Mouse (Mus musculus): ENCODE results near the gene 1810062G17Rik.

The 1810062G17Rik gene

DNA sequence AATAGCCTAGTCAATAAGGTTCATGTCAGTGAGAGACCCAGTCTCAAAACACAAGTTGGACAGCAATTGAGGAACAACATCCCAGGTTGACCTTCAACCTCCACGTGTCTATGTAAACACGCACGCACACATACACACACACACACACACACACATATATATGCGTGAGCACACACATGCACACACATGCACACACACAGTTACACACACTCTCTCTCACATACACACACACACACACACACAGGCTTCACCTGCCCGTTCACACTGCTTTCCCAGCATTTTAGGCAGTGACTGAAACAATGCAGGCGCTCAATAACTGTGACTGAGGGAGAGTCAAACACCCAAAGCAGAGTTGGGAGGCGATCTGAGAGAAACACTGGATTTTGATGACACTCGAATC, 29.6 kb downstream of the 1810062G17Rik start:
- DNase-seq (ENCODE audit: low spot score in 2 of 2) = no peak

DNA sequence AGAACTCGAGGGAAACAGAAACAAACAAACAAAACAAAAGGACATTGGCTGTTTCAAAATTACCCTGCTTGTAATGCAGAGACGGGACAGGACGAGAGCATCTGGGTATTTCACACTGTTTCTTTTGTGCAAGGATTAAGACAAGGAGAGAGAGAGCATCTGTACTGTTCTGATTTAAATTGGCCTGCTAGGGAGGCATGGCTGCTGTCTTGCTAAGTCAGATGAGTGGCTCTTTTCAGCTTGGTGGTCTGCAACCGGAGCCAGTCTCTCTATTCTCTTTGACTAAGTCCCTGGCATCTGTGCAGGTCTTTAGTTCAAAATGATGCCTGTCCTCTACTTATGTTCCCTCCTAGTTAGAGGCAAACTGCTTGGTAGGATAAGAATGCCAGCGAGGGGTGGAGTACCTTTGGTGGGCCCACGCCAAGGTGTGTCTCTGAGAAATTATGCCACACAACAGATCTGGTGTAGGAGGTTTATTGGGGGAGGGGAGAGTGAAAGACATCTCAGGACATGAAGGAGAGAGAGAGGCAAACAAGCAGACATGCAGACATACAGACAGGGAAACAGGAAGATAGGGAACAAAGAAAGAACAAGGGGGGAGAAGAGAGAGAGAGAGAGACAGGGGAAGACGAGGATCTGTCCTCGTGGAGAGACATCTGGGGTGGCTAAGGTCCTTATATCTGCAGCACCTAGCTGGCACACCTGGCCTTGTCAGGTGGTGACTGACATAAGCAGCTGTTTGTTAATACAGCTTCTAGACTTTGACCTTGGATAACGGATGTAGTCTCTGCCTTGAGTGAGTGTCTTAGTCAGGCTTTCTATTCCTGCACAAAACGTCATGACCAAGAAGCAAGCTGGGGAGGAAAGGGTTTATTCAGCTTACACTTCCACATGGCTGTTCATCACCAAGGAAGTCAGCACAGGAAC, 30.3 kb downstream of the 1810062G17Rik start:
- DNase-seq (ENCODE audit: low spot score in 2 of 2) = no peak

DNA sequence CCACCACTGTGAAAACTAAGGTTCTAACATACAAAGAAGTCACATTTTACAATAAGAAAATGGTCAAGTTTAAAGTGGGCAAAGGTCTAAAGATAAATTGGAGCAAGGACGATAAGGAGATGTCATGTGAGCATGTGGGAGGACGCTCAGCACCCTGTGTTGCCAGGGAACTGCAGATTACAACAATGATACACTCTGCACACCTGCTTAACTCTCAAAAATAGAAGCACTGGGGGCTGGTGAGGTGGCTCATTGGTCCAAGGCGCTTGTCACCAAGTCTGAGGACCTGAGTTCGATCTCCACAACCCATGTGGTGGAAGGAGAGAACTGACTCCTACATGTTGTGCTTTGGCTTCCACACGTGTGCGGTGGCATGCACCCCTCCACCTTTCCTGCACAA, 35.8 kb downstream of the 1810062G17Rik start:
- no peak for DNase-seq (ENCODE audit: low spot score in 2 of 2)

DNA sequence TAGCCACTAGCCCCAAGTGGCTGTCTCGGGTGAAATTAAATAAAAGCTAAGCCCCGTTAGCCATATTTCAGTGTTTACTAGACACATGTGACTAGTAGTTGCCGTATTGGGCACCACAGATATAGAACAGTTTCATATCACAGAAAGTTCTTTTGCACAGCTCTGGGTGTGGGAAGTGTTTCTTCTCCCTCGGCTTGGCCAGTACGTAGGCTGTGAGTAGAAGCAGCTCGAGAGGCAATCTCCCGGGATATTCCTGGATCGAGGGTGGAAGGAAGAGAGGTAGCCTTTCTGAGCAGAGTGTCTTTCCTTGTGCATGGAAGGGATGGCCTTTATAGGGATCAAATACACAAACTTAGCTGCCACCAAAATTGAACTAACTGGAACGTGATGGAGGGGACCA, 40.5 kb downstream of the 1810062G17Rik start:
- no peak for DNase-seq (ENCODE audit: low spot score in 2 of 2)

DNA sequence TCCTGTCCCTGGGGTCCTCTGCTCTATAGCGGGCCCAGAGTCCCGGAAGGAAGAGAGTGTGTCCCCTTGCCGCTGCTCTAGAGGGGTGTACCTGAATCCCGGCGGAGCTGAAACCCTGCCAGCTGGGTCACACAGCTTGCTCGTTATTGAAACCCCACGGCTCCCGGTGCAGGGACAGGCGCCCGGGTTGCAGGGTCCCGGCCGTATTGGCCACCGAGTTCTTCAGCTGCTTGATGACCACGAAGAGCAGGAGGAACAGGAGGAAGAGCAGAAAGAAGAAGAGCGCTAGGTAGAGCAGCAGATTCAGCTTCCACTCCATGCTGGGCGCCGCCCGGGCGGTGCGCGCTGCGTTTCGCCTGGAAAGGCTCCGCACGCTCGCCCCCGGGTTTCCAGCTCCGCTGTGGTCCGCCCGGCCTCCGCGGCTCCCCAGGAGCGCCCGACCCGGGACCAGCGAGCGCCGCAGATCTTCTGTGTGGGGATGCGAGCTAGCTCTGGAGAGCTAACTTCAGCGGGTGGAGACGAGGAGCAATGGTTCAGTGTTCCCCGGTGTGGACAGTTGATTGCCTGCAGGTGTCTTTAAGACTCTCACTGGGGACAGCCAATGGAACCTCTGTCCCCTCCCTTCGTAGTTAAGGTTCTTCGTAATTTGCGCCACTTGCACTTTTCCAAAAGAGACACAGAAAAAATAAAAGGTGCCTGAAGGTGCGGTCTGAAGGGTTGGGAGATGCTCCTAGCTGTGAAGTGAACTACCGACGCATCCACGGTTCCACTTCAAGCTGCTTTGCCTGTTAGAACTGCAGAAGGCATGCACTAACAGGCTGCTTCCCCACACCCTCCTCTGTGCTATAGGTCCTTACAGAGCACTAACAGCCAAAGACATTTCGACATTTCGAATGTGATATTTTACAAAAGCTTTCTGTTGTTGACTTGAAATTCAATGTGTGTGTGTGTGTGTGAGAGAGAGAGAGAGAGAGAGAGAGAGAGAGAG, 45.6 kb downstream of the 1810062G17Rik start, which contains the start of gene Gm11549:
TSS of gene Gm11549 (minus strand) at position 741 of the 988 bp plus-strand sequence.
- peak; percentile 24 to 44 for DNase-seq (ENCODE audit: low spot score in 2 of 2)

DNA sequence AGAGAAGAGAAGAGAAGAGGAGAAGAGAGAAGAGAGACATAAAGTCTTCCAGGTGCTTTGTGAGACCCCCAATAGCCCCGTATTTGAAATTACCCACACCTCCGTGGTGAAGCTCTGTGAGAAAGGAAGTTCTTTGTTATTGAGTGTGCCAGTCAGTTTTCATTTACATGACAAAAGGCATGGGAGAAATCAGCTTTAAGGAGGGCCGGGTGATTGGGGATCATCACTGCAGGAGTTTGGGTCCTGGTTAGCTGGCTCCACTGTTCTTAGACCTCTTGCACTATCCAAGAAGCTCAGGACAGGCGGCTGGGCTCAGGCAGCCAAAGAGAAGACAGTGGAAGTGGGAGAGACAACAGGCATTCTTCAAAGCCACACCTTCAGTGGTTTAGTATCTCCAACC, 46.4 kb downstream of the 1810062G17Rik start:
- DNase-seq (ENCODE audit: low spot score in 2 of 2) = no peak

DNA sequence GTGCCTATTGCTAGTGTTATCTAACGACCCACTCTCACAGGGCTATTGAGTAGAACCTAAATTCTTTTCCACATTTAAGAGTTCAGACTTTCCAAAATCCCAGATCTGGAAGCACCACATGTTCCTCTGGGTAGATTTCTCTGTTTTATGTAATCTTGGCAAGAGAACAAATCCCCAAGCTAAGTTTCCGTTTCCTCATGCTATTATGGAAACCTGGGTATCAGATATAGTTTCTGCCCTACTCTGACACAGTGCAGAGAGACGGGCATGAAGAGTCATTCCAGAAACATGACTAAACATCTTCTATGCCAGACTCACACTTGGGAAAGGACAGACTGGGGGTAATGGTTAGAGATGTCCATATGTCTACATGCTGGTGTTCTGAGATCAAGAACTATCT, 48.7 kb downstream of the 1810062G17Rik start:
- DNase-seq (ENCODE audit: low spot score in 2 of 2) = no peak

DNA sequence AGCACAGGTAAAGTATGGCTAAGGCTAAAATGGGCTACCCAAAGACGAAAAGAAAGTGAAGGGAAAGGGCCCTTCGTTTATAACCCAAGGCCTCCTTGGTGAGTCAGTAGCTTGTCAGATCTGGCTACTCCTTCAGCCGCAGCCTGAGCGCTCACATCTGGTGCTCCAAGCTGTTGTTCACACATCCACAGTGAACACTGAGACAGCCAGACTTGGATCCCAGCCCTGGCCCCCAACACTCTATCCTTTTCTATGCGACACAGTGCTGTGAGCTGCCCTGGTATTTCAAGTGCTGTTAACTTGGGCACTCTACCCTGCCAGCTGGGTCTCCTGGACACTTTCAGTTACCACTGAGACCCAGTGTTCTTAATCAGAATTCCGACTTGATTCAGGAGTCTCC, 54.6 kb downstream of the 1810062G17Rik start:
- peak; percentile 47 to 69 for DNase-seq (ENCODE audit: low spot score in 2 of 2)

DNA sequence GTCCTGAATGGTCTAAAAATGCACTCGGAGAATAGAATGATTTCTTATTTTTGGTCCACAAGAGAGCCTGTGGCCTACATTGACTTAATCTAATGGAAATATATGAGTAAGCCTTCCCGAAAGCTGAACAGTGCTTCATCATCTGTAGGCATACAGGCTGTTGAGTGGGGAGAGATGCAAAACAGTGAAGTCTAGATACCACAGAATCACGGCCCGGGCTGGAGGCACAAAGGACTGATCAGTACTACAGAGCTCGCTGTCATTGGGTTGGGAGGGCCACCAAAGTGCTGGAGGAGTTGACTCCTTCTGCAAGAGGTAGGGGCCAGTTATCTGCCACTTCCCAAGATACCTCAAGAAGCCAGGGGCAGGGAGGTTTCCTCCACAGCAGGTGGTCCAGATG, 55.0 kb downstream of the 1810062G17Rik start:
- no peak for DNase-seq (ENCODE audit: low spot score in 2 of 2)

DNA sequence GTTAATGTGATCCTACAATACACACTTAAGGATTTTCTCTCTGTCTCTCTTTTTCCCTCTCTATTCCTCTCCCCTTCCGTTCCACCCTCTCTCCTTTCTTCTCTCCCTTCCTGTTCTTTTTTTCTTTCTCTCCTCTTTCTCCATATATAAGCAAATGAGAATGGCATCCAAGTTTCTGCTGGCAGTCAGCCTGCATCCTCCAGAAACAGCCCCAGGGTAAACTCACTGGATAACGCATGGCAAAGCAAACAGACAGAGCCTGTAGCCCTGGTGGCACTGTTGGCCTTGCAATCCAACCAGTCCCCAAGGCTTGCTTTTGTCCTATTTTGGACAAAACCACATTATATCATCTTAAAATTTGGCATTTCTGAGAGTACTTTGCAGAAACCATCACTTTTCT, 55.5 kb downstream of the 1810062G17Rik start:
- DNase-seq (ENCODE audit: low spot score in 2 of 2) = no peak

Measured in frontal cortex, postnatal 25 days (tissue).